In genomic region chr2:156393155-156393828, GRCm38 (mm10) we compare ENCODE assay signal across 7 mouse cellular contexts. TPM values are rescaled to one million over a fixed set of nuclear protein-coding genes. Genes with fewer than 3 reads are reported as not detected.
DNase-seq lines count a peak whose midpoint lies in the region; ATAC-seq lines count a peak whose summit lies in the region.

No protein-coding gene starts in this region.

- no peak overlapping the region for H3K27ac ChIP-seq in lung, embryonic 15.5 days
- no peak overlapping the region for H3K27ac ChIP-seq in embryonic facial prominence, embryonic 15.5 days (replicated peaks)
- no peak overlapping the region for H3K27ac ChIP-seq in intestine, embryonic 15.5 days
- H3K27ac ChIP-seq in neural tube, embryonic 14.5 days (ENCODE audit: low read depth, low read length): no peak overlapping the region

- H3K4me3 ChIP-seq in lung, embryonic 15.5 days: peak overlapping the region; percentile 39
- peak overlapping the region; percentile 40; the same call in 1 of the 2 replicates for H3K4me3 ChIP-seq in embryonic facial prominence, embryonic 15.5 days (replicated peaks)
- no peak overlapping the region for H3K4me3 ChIP-seq in intestine, embryonic 15.5 days (replicated peaks)
- H3K4me3 ChIP-seq in neural tube, embryonic 14.5 days (ENCODE audit: low read depth, low read length): peak overlapping the region; percentile 35; the same call in 1 of the 2 replicates

- no peak overlapping the region for H3K9ac ChIP-seq in lung, embryonic 15.5 days
- H3K9ac ChIP-seq in embryonic facial prominence, embryonic 15.5 days: no peak overlapping the region
- no peak overlapping the region for H3K9ac ChIP-seq in intestine, embryonic 15.5 days
- no peak overlapping the region for H3K9ac ChIP-seq in neural tube, embryonic 14.5 days (replicated peaks; ENCODE audit: low read depth, low read length)

- ATAC-seq in lung, embryonic 15.5 days (ENCODE audit: borderline replicate concordance, extremely low read depth, low FRiP score, low TSS enrichment): peak; percentile 17; the same call in 1 of the 2 replicates
- 0 out of 2 replicates have a peak, but pooled peaks have one; percentile 7 for ATAC-seq in embryonic facial prominence, embryonic 15.5 days (ENCODE audit: insufficient number of reproducible peaks, low FRiP score, low TSS enrichment, low read depth)
- peak; percentile 18; the same call in 1 of the 2 replicates for ATAC-seq in intestine, embryonic 15.5 days
- ATAC-seq in neural tube, embryonic 14.5 days (ENCODE audit: low read depth): peak; percentile 17; the same call in 1 of the 2 replicates

- H3K4me1 ChIP-seq in lung, embryonic 15.5 days: peaks cover 5% of the 10 kb centered on the region; the same call in 1 of the 2 replicates
- H3K4me1 ChIP-seq in embryonic facial prominence, embryonic 15.5 days: peaks cover 5% of the 10 kb centered on the region; the same call in 1 of the 2 replicates
- H3K4me1 ChIP-seq in intestine, embryonic 15.5 days (replicated peaks): peaks cover 4% of the 10 kb centered on the region; the same call in 1 of the 2 replicates
- 0 out of 2 replicates have a peak, but pooled peaks cover 3% of the 10 kb centered on the region for H3K4me1 ChIP-seq in neural tube, embryonic 14.5 days (ENCODE audit: control insufficient read depth, insufficient read depth, low read length)

- WGBS in lung, embryonic 15.5 days: 48% methylated on average over 5 of the region's 5 CpGs
- WGBS in embryonic facial prominence, embryonic 15.5 days: 63% methylated on average over 5 of the region's 5 CpGs
- WGBS in intestine, embryonic 15.5 days: 47% methylated on average over 5 of the region's 5 CpGs
- 51% methylated on average over 5 of the region's 5 CpGs for WGBS in neural tube, embryonic 14.5 days

- no peaks in the 10 kb centered on the region for H3K27me3 ChIP-seq in lung, embryonic 15.5 days
- H3K27me3 ChIP-seq in embryonic facial prominence, embryonic 15.5 days: no peaks in the 10 kb centered on the region
- no peaks in the 10 kb centered on the region for H3K27me3 ChIP-seq in intestine, embryonic 15.5 days (replicated peaks)
- no peaks in the 10 kb centered on the region for H3K27me3 ChIP-seq in neural tube, embryonic 14.5 days (ENCODE audit: control insufficient read depth, insufficient read depth, low read length)

- peak overlapping the region; percentile 47 for H3K4me2 ChIP-seq in lung, embryonic 15.5 days
- H3K4me2 ChIP-seq in embryonic facial prominence, embryonic 15.5 days (replicated peaks): peak overlapping the region; percentile 38
- peak overlapping the region; percentile 43 for H3K4me2 ChIP-seq in intestine, embryonic 15.5 days (replicated peaks)
- peak overlapping the region; percentile 35 for H3K4me2 ChIP-seq in neural tube, embryonic 14.5 days (ENCODE audit: low read depth, low read length)

- H3K36me3 ChIP-seq in lung, embryonic 15.5 days: no peaks in the 10 kb centered on the region
- no peaks in the 10 kb centered on the region for H3K36me3 ChIP-seq in embryonic facial prominence, embryonic 15.5 days
- H3K36me3 ChIP-seq in intestine, embryonic 15.5 days: no peaks in the 10 kb centered on the region
- no peaks in the 10 kb centered on the region for H3K36me3 ChIP-seq in neural tube, embryonic 14.5 days (ENCODE audit: control insufficient read depth, insufficient read depth, low read length)

- no peaks in the 10 kb centered on the region for H3K9me3 ChIP-seq in lung, embryonic 15.5 days
- H3K9me3 ChIP-seq in embryonic facial prominence, embryonic 15.5 days (replicated peaks): no peaks in the 10 kb centered on the region
- no peaks in the 10 kb centered on the region for H3K9me3 ChIP-seq in intestine, embryonic 15.5 days
- H3K9me3 ChIP-seq in neural tube, embryonic 14.5 days (ENCODE audit: control insufficient read depth, low read length): no peaks in the 10 kb centered on the region

- DNase-seq in lung, postnatal 14 days: no peak
- no peak for DNase-seq in gastrocnemius, postnatal 10 days
- DNase-seq in thymus, postnatal 36 days: no peak

RNA-seq across cellular contexts. Expression of gene Epb41l1, which starts 27.4 kb away (rescaled TPM):
- 1.6 and 2.8 TPM in 2 replicates for polyA plus RNA-seq in lung, embryonic 15.5 days (2015; fragmentation: Nextera tagmentation; extraction: Ambion mirVana)
- 3.4 and 3.8 TPM in 2 replicates for polyA plus RNA-seq in embryonic facial prominence, embryonic 15.5 days (2015; fragmentation: Nextera tagmentation; extraction: Ambion mirVana)
- 1.9 and 2.4 TPM in 2 replicates for polyA plus RNA-seq in intestine, embryonic 15.5 days (2015; fragmentation: Nextera tagmentation; extraction: Ambion mirVana)
- polyA plus RNA-seq in neural tube, embryonic 14.5 days (2014; fragmentation: Nextera tagmentation; extraction: Ambion mirVana): 19.8 and 25.5 TPM in 2 replicates
- total RNA-seq in gastrocnemius, postnatal 10 days (2021): 10 to 100 TPM; 16.1 to 18.9 TPM
